Mouse (Mus musculus): ENCODE data around the gene Tnxb.
A peak's percentile ranks its signal among the peaks of the same experiment; 100 is the strongest.

GRCm38 (mm10) chr17:34712951-34713350 lies 42.6 kb downstream of the Tnxb start:
- TF ChIP-seq CTCF (IDR thresholded peaks at IDR 0.05; ENCODE audit: low read depth) (peak; percentile 68), EP300 (IDR thresholded peaks at IDR 0.05; ENCODE audit: low read depth) (no peak)

Measured in liver, postnatal 0 days (tissue).